Mouse (Mus musculus): Measurements from ENCODE around the gene Ntrk2. TPM values are rescaled to one million over a fixed set of nuclear protein-coding genes. Genes with fewer than 3 reads are reported as not detected.

Gene Ntrk2
- polyA plus RNA-seq, 1 experiment from 2014 or later: 3.4 TPM

GRCm38 (mm10) chr13:58803882-58804281 lies 2.5 kb upstream of the Ntrk2 start:
- 16% methylated on average over 1 of the region's 1 CpGs for WGBS
- ATAC-seq (replicated peaks; ENCODE audit: extremely low read depth, insufficient read depth, low FRiP score): no peak
- Histone ChIP-seq H3K36me3 (ENCODE audit: control insufficient read depth, insufficient read depth) (no peaks in the 10 kb centered on the region), H3K27ac (ENCODE audit: low read length) (no peak overlapping the region), H3K9ac (ENCODE audit: low read length) (no peak overlapping the region), H3K4me2 (ENCODE audit: low read depth, low read length) (no peak overlapping the region), H3K4me3 (ENCODE audit: low read length) (no peak overlapping the region), H3K27me3 (ENCODE audit: control insufficient read depth, insufficient read depth, low read length) (peaks cover 45% of the 10 kb centered on the region), H3K4me1 (ENCODE audit: control insufficient read depth, insufficient read depth, low read length) (peaks cover 14% of the 10 kb centered on the region), H3K9me3 (replicated peaks; ENCODE audit: control insufficient read depth, low read length) (no peaks in the 10 kb centered on the region; the same call in 1 of the 2 replicates)

- WGBS: 83% methylated on average over 11 of the region's 11 CpGs
- no peak overlapping the region for H3K4me2 ChIP-seq (ENCODE audit: low read depth, low read length)
- H3K36me3 ChIP-seq (ENCODE audit: control insufficient read depth, insufficient read depth): no peaks in the 10 kb centered on the region
- H3K9me3 ChIP-seq (replicated peaks; ENCODE audit: control insufficient read depth, low read length): no peaks in the 10 kb centered on the region; the same call in 1 of the 2 replicates
- H3K27me3 ChIP-seq (ENCODE audit: control insufficient read depth, insufficient read depth, low read length): peaks cover 63% of the 10 kb centered on the region
- H3K4me1 ChIP-seq (ENCODE audit: control insufficient read depth, insufficient read depth, low read length): peaks cover 14% of the 10 kb centered on the region
- H3K27ac ChIP-seq (ENCODE audit: low read length): no peak overlapping the region
- H3K9ac ChIP-seq (ENCODE audit: low read length): no peak overlapping the region
- no peak overlapping the region for H3K4me3 ChIP-seq (ENCODE audit: low read length)
- no peak for ATAC-seq (replicated peaks; ENCODE audit: extremely low read depth, insufficient read depth, low FRiP score)
Measured at GRCm38 (mm10) chr13:58805833-58806232, 536 bp upstream of the Ntrk2 start.

- no peak for ATAC-seq (replicated peaks; ENCODE audit: extremely low read depth, insufficient read depth, low FRiP score)
- Histone ChIP-seq H3K27ac (ENCODE audit: low read length) (no peak overlapping the region), H3K27me3 (ENCODE audit: control insufficient read depth, insufficient read depth, low read length) (peaks cover 65% of the 10 kb centered on the region), H3K4me2 (ENCODE audit: low read depth, low read length) (peak overlapping the region; percentile 98), H3K9ac (ENCODE audit: low read length) (peak overlapping the region; percentile 62), H3K36me3 (ENCODE audit: control insufficient read depth, insufficient read depth) (no peaks in the 10 kb centered on the region), H3K9me3 (replicated peaks; ENCODE audit: control insufficient read depth, low read length) (no peaks in the 10 kb centered on the region; the same call in 1 of the 2 replicates), H3K4me3 (ENCODE audit: low read length) (peak overlapping the region; percentile 62), H3K4me1 (ENCODE audit: control insufficient read depth, insufficient read depth, low read length) (peaks cover 14% of the 10 kb centered on the region)
- under 1% methylated on average over 34 of the region's 34 CpGs for WGBS
Measured at GRCm38 (mm10) chr13:58806896-58807628, 693 bp downstream of the Ntrk2 start.

- peaks cover 14% of the 10 kb centered on the region for H3K4me1 ChIP-seq (ENCODE audit: control insufficient read depth, insufficient read depth, low read length)
- peak; percentile 46; the same call in 1 of the 2 replicates for ATAC-seq (replicated peaks; ENCODE audit: extremely low read depth, insufficient read depth, low FRiP score)
- no peaks in the 10 kb centered on the region; the same call in 1 of the 2 replicates for H3K9me3 ChIP-seq (replicated peaks; ENCODE audit: control insufficient read depth, low read length)
- no peak overlapping the region for H3K27ac ChIP-seq (ENCODE audit: low read length)
- peaks cover 65% of the 10 kb centered on the region for H3K27me3 ChIP-seq (ENCODE audit: control insufficient read depth, insufficient read depth, low read length)
- H3K9ac ChIP-seq (ENCODE audit: low read length): peak overlapping the region; percentile 62
- no peaks in the 10 kb centered on the region for H3K36me3 ChIP-seq (ENCODE audit: control insufficient read depth, insufficient read depth)
- H3K4me2 ChIP-seq (ENCODE audit: low read depth, low read length): peak overlapping the region; percentile 98
- peak overlapping the region; percentile 62 for H3K4me3 ChIP-seq (ENCODE audit: low read length)
- 2% methylated on average over 48 of the region's 50 CpGs for WGBS
Measured at GRCm38 (mm10) chr13:58807629-58808363, 1.4 kb downstream of the Ntrk2 start.

GRCm38 (mm10) chr13:58808381-58808821 lies 2.0 kb downstream of the Ntrk2 start:
- under 1% methylated on average over 32 of the region's 32 CpGs for WGBS
- Histone ChIP-seq H3K27ac (ENCODE audit: low read length) (no peak overlapping the region), H3K36me3 (ENCODE audit: control insufficient read depth, insufficient read depth) (no peaks in the 10 kb centered on the region), H3K4me1 (ENCODE audit: control insufficient read depth, insufficient read depth, low read length) (peaks cover 14% of the 10 kb centered on the region), H3K9me3 (replicated peaks; ENCODE audit: control insufficient read depth, low read length) (no peaks in the 10 kb centered on the region; the same call in 1 of the 2 replicates), H3K27me3 (ENCODE audit: control insufficient read depth, insufficient read depth, low read length) (peaks cover 65% of the 10 kb centered on the region), H3K9ac (ENCODE audit: low read length) (peak overlapping the region; percentile 26; the same call in 1 of the 2 replicates), H3K4me3 (ENCODE audit: low read length) (peak overlapping the region; percentile 62), H3K4me2 (ENCODE audit: low read depth, low read length) (peak overlapping the region; percentile 98)
- ATAC-seq (replicated peaks; ENCODE audit: extremely low read depth, insufficient read depth, low FRiP score): no peak; the same call in 1 of the 2 replicates

GRCm38 (mm10) chr13:58809930-58810329 lies 3.6 kb downstream of the Ntrk2 start:
- H3K9me3 ChIP-seq (replicated peaks; ENCODE audit: control insufficient read depth, low read length): no peaks in the 10 kb centered on the region
- H3K4me3 ChIP-seq (ENCODE audit: low read length): no peak overlapping the region
- H3K27me3 ChIP-seq (ENCODE audit: control insufficient read depth, insufficient read depth, low read length): peaks cover 58% of the 10 kb centered on the region
- no peaks in the 10 kb centered on the region for H3K36me3 ChIP-seq (ENCODE audit: control insufficient read depth, insufficient read depth)
- peaks cover 14% of the 10 kb centered on the region for H3K4me1 ChIP-seq (ENCODE audit: control insufficient read depth, insufficient read depth, low read length)
- H3K27ac ChIP-seq (ENCODE audit: low read length): no peak overlapping the region
- no peak for ATAC-seq (replicated peaks; ENCODE audit: extremely low read depth, insufficient read depth, low FRiP score)
- H3K9ac ChIP-seq (ENCODE audit: low read length): no peak overlapping the region
- H3K4me2 ChIP-seq (ENCODE audit: low read depth, low read length): no peak overlapping the region
- 80% methylated on average over 8 of the region's 8 CpGs for WGBS

- no peak for ATAC-seq (replicated peaks; ENCODE audit: extremely low read depth, insufficient read depth, low FRiP score)
- Histone ChIP-seq H3K4me2 (ENCODE audit: low read depth, low read length) (no peak overlapping the region), H3K9me3 (replicated peaks; ENCODE audit: control insufficient read depth, low read length) (0 out of 2 replicates have a peak, but pooled peaks cover 2% of the 10 kb centered on the region), H3K4me1 (ENCODE audit: control insufficient read depth, insufficient read depth, low read length) (no peaks in the 10 kb centered on the region), H3K9ac (ENCODE audit: low read length) (no peak overlapping the region), H3K4me3 (ENCODE audit: low read length) (no peak overlapping the region), H3K36me3 (ENCODE audit: control insufficient read depth, insufficient read depth) (no peaks in the 10 kb centered on the region), H3K27ac (ENCODE audit: low read length) (no peak overlapping the region), H3K27me3 (ENCODE audit: control insufficient read depth, insufficient read depth, low read length) (0 out of 2 replicates have a peak, but pooled peaks cover 2% of the 10 kb centered on the region)
- 78% methylated on average over 7 of the region's 7 CpGs for WGBS
Measured at GRCm38 (mm10) chr13:58824752-58825151, 18.4 kb downstream of the Ntrk2 start.

- 0 out of 2 replicates have a peak, but pooled peaks cover 2% of the 10 kb centered on the region for H3K9me3 ChIP-seq (replicated peaks; ENCODE audit: control insufficient read depth, low read length)
- H3K27me3 ChIP-seq (ENCODE audit: control insufficient read depth, insufficient read depth, low read length): 0 out of 2 replicates have a peak, but pooled peaks cover under 1% of the 10 kb centered on the region
- H3K27ac ChIP-seq (ENCODE audit: low read length): no peak overlapping the region
- 78% methylated on average over 14 of the region's 14 CpGs for WGBS
- no peaks in the 10 kb centered on the region for H3K4me1 ChIP-seq (ENCODE audit: control insufficient read depth, insufficient read depth, low read length)
- H3K4me3 ChIP-seq (ENCODE audit: low read length): no peak overlapping the region
- no peak for ATAC-seq (replicated peaks; ENCODE audit: extremely low read depth, insufficient read depth, low FRiP score)
- H3K9ac ChIP-seq (ENCODE audit: low read length): no peak overlapping the region
- no peaks in the 10 kb centered on the region for H3K36me3 ChIP-seq (ENCODE audit: control insufficient read depth, insufficient read depth)
- no peak overlapping the region for H3K4me2 ChIP-seq (ENCODE audit: low read depth, low read length)
Measured at GRCm38 (mm10) chr13:58826356-58827197, 20.2 kb downstream of the Ntrk2 start.

Data from heart, embryonic 16.5 days (tissue).